Mouse (Mus musculus) E14TG2a.4 (cell line): ENCODE measurements around the gene Dock4.

Experiments
- CTCF ChIP-seq: conservative IDR thresholded peaks from 2 replicates; pipeline ENCODE4 v1.5.1; 2014; ENCODE audit warnings: low read length
- POU5F1 ChIP-seq: IDR thresholded peaks from 2 replicates; pipeline ENCODE4 v1.6.1; 2014; ENCODE audit warnings: low read length, borderline replicate concordance

DNA sequence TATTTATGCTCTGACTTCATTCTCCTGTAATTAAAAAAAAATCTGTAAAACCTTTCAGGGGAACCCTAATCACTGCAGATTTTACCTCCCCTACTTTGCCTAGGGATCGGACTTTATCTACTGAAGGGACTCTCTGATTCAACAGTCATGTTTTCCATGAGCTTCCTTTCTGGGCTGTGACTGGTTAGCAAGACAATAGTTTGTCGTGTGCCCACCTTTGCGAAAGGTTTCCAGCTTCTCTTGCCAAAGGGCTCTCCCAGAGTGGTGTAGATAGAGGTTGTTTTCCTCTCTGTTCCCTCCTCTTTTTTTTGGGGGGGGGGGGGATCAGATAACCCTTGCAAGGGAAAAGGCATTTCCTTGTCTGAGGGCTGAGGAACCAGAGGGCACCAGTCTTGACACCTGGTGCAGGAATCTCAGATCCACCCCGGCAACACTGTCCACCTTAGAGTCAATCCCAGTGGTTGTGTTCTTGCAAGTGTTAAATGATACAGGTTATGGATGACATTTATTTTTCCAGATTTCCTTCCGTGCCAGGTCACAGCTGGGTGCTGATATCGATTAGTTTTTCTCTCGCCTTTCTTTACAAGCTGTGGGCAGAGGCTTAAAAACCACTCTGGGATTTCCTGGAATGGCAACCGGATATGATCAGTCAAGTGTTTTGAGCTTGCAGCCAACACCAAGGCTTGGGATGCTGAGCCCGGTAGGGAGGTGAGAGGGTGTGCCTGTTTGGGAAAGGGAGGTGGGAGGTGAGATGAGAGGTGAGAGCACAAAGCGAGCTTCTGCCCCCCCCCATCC lies 2.0 kb downstream of the Dock4 start:
- TF ChIP-seq POU5F1 (no peak), CTCF (no peak)
